Mouse (Mus musculus) small intestine, adult 2 months (tissue): Measurements from ENCODE around the gene Sorbs2.

Experiments
- CTCF ChIP-seq: fragments of 200-500 bp; IDR thresholded peaks from 2 replicates; pipeline ENCODE4 v1.5.1; 2012; ENCODE audit warnings: low read depth, mild to moderate bottlenecking, control low read depth, inconsistent platforms, low read length, moderate library complexity, mixed read lengths; ENCODE audit not compliant: insufficient replicate concordance, insufficient read length; ENCODE audit errors: extremely low read depth
- POLR2A ChIP-seq: fragments of 200-500 bp; IDR thresholded peaks from 2 replicates; pipeline ENCODE4 v1.6.1; 2012; ENCODE audit warnings: low read depth, mild to moderate bottlenecking, control low read depth, inconsistent platforms, low read length, moderate library complexity

GRCm38 (mm10) chr8:45755972-45756371 lies 248.4 kb downstream of the Sorbs2 start:
- TF ChIP-seq CTCF (no peak), POLR2A (no peak)
